Mouse (Mus musculus) liver, postnatal 0 days (tissue): Measurements from ENCODE around the gene Slc25a35. TPM values are rescaled to one million over a fixed set of nuclear protein-coding genes. Genes with fewer than 3 reads are reported as not detected.
A peak's percentile ranks its signal among the peaks of the same experiment; 100 is the strongest.

Experiments
- ATAC-seq: fragments of 200-750 bp; cut with Nextera tagmentation; 2 replicates; pipeline ENCODE4 v1.8.0; 2017; ENCODE audit warnings: mild to moderate bottlenecking, moderate library complexity
- DNase-seq: peaks from one replicate; pipeline ENCODE4 v3.0.0-alpha.2; 2016
- H3K27ac ChIP-seq: fragments of 300-500 bp; sonication (generic); 2 replicates; pipeline ENCODE4 v1.5.1; 2014; ENCODE audit warnings: antibody characterized with exemption, moderate library complexity, mild to moderate bottlenecking, low read depth
- H3K27me3 ChIP-seq: fragments of 300-500 bp; sonication (generic); 2 replicates; pipeline ENCODE4 v1.6.1; 2014; ENCODE audit warnings: low read length, control low read depth, mixed read lengths; ENCODE audit not compliant: insufficient read depth
- H3K36me3 ChIP-seq: fragments of 300-500 bp; sonication (generic); replicated peaks from 2 replicates; pipeline ENCODE4 v1.6.1; 2014; ENCODE audit warnings: mild to moderate bottlenecking, control low read depth, low read length, moderate library complexity, mixed read lengths; ENCODE audit not compliant: insufficient read depth
- H3K4me1 ChIP-seq: fragments of 300-500 bp; sonication (generic); 2 replicates; pipeline ENCODE4 v1.6.1; 2014; ENCODE audit warnings: antibody characterized with exemption, mild to moderate bottlenecking, control low read depth; ENCODE audit not compliant: insufficient read depth
- H3K4me2 ChIP-seq: fragments of 300-500 bp; sonication (generic); 2 replicates; pipeline ENCODE4 v1.6.1; 2014; ENCODE audit warnings: low read depth, mild to moderate bottlenecking, low read length, moderate library complexity, mixed read lengths
- H3K4me3 ChIP-seq: fragments of 300-500 bp; sonication (generic); 2 replicates; pipeline ENCODE4 v1.5.1; 2014; ENCODE audit warnings: low read depth, low read length
- H3K9ac ChIP-seq: fragments of 300-500 bp; sonication (generic); replicated peaks from 2 replicates; pipeline ENCODE4 v1.6.1; 2014; ENCODE audit warnings: mild to moderate bottlenecking, moderate library complexity
- H3K9me3 ChIP-seq: fragments of 300-500 bp; sonication (generic); 2 replicates; pipeline ENCODE4 v1.6.1; 2016; ENCODE audit warnings: mild to moderate bottlenecking, control low read depth, low read length, mixed read lengths
- CTCF ChIP-seq: sonication (generic); IDR thresholded peaks from 2 replicates; pipeline ENCODE4 v1.5.1; 2016; ENCODE audit warnings: antibody characterized with exemption, low read depth
- EP300 ChIP-seq: IDR thresholded peaks from 2 replicates; pipeline ENCODE4 v1.6.1; 2016; ENCODE audit warnings: antibody characterized with exemption, low read depth, mild to moderate bottlenecking
- WGBS: fragments of 180-500 bp; shearing (Covaris S2); extraction: QIAGEN DNeasy Blood & Tissue Kit; methylation state at CpG from one replicate; pipeline ENCODE4 v1.1.7; 2014; ENCODE audit not compliant: insufficient replicate concordance; 5-methylcytosine and 5-hydroxymethylcytosine counted together
- microRNA-seq: library from miRNA; unstranded; fragments of <30 nt; microRNA quantifications from one replicate; pipeline ENCODE4, GENCODE M21; 2016
- polyA plus RNA-seq: library from polyadenylated mRNA; unstranded; fragments of >200 nt; fragmentation: Nextera tagmentation; extraction: Ambion mirVana; gene quantifications from 2 replicates; pipeline ENCODE4 v1.2.1, GENCODE M21; 2015

Slc25a35 gene
- polyA plus RNA-seq, 1 experiment from 2014 or later = 0.60 TPM

- peak; percentile 82 for TF ChIP-seq CTCF
- TF ChIP-seq EP300 = peak; percentile 36; the same call in 1 of the 2 replicates
- under 1% methylated on average over 38 of the region's 38 CpGs for WGBS
- H3K27me3 ChIP-seq = no peaks in the 10 kb centered on the region
- no peaks in the 10 kb centered on the region for H3K9me3 ChIP-seq
- peak; percentile 93 for DNase-seq
- no peaks in the 10 kb centered on the region for H3K36me3 ChIP-seq
- peak within 1 kb of the TSS; percentile 87 for H3K27ac ChIP-seq
- H3K9ac ChIP-seq = peak within 1 kb of the TSS; percentile 73
- peak; percentile 95 for ATAC-seq
- peak within 1 kb of the TSS; percentile 65 for H3K4me3 ChIP-seq
- peaks cover 13% of the 10 kb centered on the region for H3K4me1 ChIP-seq
- peak within 1 kb of the TSS; percentile 73 for H3K4me2 ChIP-seq
These were observed 47.9 kb downstream of the Slc25a35 start, which contains the start of gene Ctc1 for GRCm38 (mm10) chr11:69015644-69016441. TSS of gene Ctc1 (plus strand) at chr11:69015911.

- peaks cover 1% of the 10 kb centered on the region; the same call in 1 of the 2 replicates for H3K36me3 ChIP-seq
- peak overlapping the region; percentile 73 for H3K4me2 ChIP-seq
- H3K9ac ChIP-seq = peak overlapping the region; percentile 73
- DNase-seq (no peak), ATAC-seq (no peak)
- peaks cover 13% of the 10 kb centered on the region for H3K4me1 ChIP-seq
- no peaks in the 10 kb centered on the region for H3K9me3 ChIP-seq
- TF ChIP-seq EP300 (no peak), CTCF (no peak)
- peak overlapping the region; percentile 87 for H3K27ac ChIP-seq
- 57% methylated on average over 3 of the region's 3 CpGs for WGBS
- no peaks in the 10 kb centered on the region for H3K27me3 ChIP-seq
- peak overlapping the region; percentile 65 for H3K4me3 ChIP-seq
These were observed 48.8 kb downstream of the Slc25a35 start for GRCm38 (mm10) chr11:69016755-69017154.

GRCm38 (mm10) chr11:69020691-69021090 is 52.8 kb downstream of the Slc25a35 start:
- H3K4me1 ChIP-seq = peaks cover 9% of the 10 kb centered on the region
- DNase-seq (no peak), ATAC-seq (no peak)
- TF ChIP-seq EP300 = no peak
- TF ChIP-seq CTCF = no peak
- H3K27ac ChIP-seq = no peak overlapping the region
- H3K9me3 ChIP-seq = no peaks in the 10 kb centered on the region
- no peaks in the 10 kb centered on the region for H3K27me3 ChIP-seq
- no peak overlapping the region for H3K9ac ChIP-seq
- H3K36me3 ChIP-seq = peaks cover 25% of the 10 kb centered on the region
- no peak overlapping the region for H3K4me3 ChIP-seq
- no peak overlapping the region for H3K4me2 ChIP-seq

Small RNA genes lying within 50 kb of the gene (microRNA-seq; reads per million reads assigned to microRNA genes)
- gene Mir3062 = 3.2 reads per million

Other genes starting within 250 kb of the Slc25a35 start
- 32.8 and 33.8 TPM in 2 replicates for gene Ndel1, start 96.3 kb upstream of the Slc25a35 start, polyA plus RNA-seq
- 0.02 and 0.07 TPM in 2 replicates for gene Rnf222, start 79.6 kb upstream of the Slc25a35 start, polyA plus RNA-seq
- gene Rpl26, start 66.5 kb upstream of the Slc25a35 start, polyA plus RNA-seq = 531 and 540 TPM in 2 replicates
- gene Odf4, start 41.0 kb upstream of the Slc25a35 start, polyA plus RNA-seq = not detected in 2 replicates
- 1.8 TPM in 2 replicates for gene Arhgef15, start 10.7 kb upstream of the Slc25a35 start, polyA plus RNA-seq
- 9.4 and 11.2 TPM in 2 replicates for gene Rangrf, start 7.1 kb downstream of the Slc25a35 start, polyA plus RNA-seq
- gene Pfas, start 40.3 kb downstream of the Slc25a35 start, polyA plus RNA-seq = 8.9 and 10.6 TPM in 2 replicates
- 7.4 and 7.6 TPM in 2 replicates for gene Ctc1, start 47.8 kb downstream of the Slc25a35 start, polyA plus RNA-seq
- 41.3 and 45.9 TPM in 2 replicates for gene Aurkb, start 77.5 kb downstream of the Slc25a35 start, polyA plus RNA-seq
- gene Borcs6, start 91.6 kb downstream of the Slc25a35 start, polyA plus RNA-seq = 5.4 and 6.6 TPM in 2 replicates
- gene Tmem107, start 102.7 kb downstream of the Slc25a35 start, polyA plus RNA-seq = 12.5 and 13.0 TPM in 2 replicates
- 13.6 and 14.2 TPM in 2 replicates for gene Vamp2, start 120.4 kb downstream of the Slc25a35 start, polyA plus RNA-seq
- 3.0 and 8.2 TPM in 2 replicates for gene Per1, start 127.1 kb downstream of the Slc25a35 start, polyA plus RNA-seq
- gene Hes7, start 152.3 kb downstream of the Slc25a35 start, polyA plus RNA-seq = 0.07 and 0.15 TPM in 2 replicates
- 0.06 and 0.07 TPM in 2 replicates for gene 9130213A22Rik, start 154.5 kb downstream of the Slc25a35 start, polyA plus RNA-seq
- gene Aloxe3, start 157.8 kb downstream of the Slc25a35 start, polyA plus RNA-seq = 0.14 and 0.18 TPM in 2 replicates
- not detected in 2 replicates for gene Alox12b, start 188.9 kb downstream of the Slc25a35 start, polyA plus RNA-seq
- 0.04 TPM in 1 of 2 replicates, not detected in the other for gene Alox8, start 229.7 kb downstream of the Slc25a35 start, polyA plus RNA-seq